Mouse (Mus musculus) granulocyte monocyte progenitor cell, adult 5-6 weeks (primary cell): Measurements from ENCODE around the gene Hnrnpdl. TPM values are rescaled to one million over a fixed set of nuclear protein-coding genes. Genes with fewer than 3 reads are reported as not detected.

Source experiments
- ATAC-seq: replicated peaks from 2 replicates; pipeline ENCODE4 v1.8.0; 2016; ENCODE audit warnings: mild to moderate bottlenecking, moderate TSS enrichment, inconsistent platforms; ENCODE audit not compliant: poor library complexity, severe bottlenecking
- total RNA-seq, 2 experiments: library from RNA; stranded (forward) in 1 of 2; stranded (reverse) in 1 of 2; fragments of 200-712, 200-1000 nt in 1 of 2; fragments of >200 nt in 1 of 2; fragmentation: Nextera tagmentation in 1 of 2; gene quantifications; 2 replicates each; pipeline ENCODE4 v1.2.3; 2014 to 2017

Gene Hnrnpdl
- total RNA-seq, 2 experiments from 2014 or later, result 237 to 423 TPM

- peak; percentile 33; the same call in 1 of the 2 replicates for ATAC-seq
These were observed 32.5 kb downstream of the Hnrnpdl start for GRCm38 (mm10) chr5:100007040-100007375.

- ATAC-seq, result no peak
These were observed 33.0 kb downstream of the Hnrnpdl start for GRCm38 (mm10) chr5:100006324-100007039.

GRCm38 (mm10) chr5:100005896-100006295 lies 33.6 kb downstream of the Hnrnpdl start:
- ATAC-seq, result no peak

DNA sequence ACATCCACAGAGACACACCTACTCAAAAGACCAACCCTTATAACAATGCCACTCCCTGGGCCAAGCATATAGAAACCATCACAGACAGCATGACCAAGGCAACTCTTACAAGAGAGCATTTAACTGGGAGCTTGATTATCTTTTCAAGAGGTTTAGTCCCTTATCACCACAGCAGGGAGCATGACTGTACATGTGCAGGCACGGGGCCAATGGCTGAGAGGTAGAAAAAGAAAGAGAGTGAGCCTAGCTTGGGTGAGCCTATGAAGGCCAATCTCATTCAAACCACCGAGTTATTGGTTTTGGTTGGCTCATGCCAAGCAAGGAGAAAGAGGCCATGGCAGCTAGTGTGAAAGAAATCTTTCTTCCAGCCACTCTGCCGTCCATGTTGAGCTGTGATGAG lies 34.0 kb downstream of the Hnrnpdl start:
- ATAC-seq, result no peak

DNA sequence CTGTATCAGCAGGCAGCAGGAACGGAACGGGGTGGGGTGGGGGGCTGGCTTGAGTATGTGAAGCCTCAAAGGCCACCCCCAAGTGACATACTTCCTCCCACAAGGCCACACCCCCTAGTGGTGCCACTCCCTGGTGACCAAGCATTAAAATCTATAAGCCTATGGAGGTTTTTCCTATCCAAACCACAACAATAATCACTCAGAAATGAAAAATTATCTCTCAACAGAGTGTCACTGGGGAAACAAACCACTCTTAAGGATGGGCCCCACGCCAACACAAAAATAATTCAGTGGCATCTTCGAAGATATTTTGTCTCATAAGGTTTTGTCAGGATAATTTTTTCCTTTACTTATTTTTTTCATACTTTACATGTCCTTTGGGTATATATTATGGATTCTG lies 35.6 kb downstream of the Hnrnpdl start:
- ATAC-seq, result no peak; the same call in 1 of the 2 replicates

DNA sequence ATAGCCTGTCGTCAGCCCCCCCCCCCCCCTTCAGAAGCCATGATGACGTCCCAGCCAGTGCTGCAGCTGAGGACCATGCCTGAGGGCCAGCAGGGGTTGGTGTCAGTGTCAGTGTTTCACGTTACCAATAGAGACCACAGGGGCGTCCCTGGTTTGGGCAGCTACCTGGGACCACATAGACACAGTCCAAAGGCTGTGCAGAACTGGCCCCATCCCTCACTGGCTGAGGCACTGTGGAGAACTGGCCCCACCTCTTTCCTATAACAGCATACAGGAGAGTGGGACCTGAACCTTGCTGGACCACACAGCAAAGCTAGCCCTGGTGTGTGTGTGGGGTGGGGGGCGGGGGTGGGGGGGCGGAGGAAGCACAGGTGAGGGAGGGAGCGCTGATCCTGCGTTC lies 39.0 kb downstream of the Hnrnpdl start:
- ATAC-seq, result no peak

- peak; percentile 82 for ATAC-seq
These were observed 39.4 kb downstream of the Hnrnpdl start for GRCm38 (mm10) chr5:100000048-100000447.

- ATAC-seq, result no peak
These were observed 44.8 kb downstream of the Hnrnpdl start for GRCm38 (mm10) chr5:99994680-99995079.

DNA sequence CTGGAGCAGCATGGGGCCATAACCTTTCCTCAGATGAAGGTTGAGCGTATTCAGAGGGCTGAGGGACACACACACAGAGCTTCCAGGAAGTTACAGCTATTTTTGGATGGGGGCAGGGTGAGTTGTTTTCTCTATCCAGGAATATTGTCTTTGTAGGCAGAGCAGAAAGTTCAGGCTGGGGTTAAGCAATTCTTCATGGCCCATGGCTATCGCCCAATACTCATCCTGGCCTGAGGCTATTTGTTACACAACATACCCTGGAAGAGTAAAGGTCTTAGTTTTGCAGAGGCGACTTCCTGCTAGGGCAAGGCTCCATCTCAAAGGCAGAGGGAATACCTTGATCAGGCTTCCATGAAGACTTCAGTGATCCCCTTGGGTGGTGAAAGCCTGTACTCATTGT lies 45.3 kb downstream of the Hnrnpdl start:
- ATAC-seq, result no peak

Other genes with a start within 250 kb of the Hnrnpdl start
- not detected in 2 replicates for gene Vamp9, start 133.4 kb downstream of the Hnrnpdl start, total RNA-seq (2014; fragmentation: Nextera tagmentation)
- gene Vamp9, start 133.4 kb downstream of the Hnrnpdl start, total RNA-seq (2017), result not detected in 2 replicates
- 367 and 418 TPM in 2 replicates for gene Hnrnpd, start 60.7 kb downstream of the Hnrnpdl start, total RNA-seq (2014; fragmentation: Nextera tagmentation)
- 145 and 149 TPM in 2 replicates for gene Hnrnpd, start 60.7 kb downstream of the Hnrnpdl start, total RNA-seq (2017)
- gene 4930524J08Rik, start 60.6 kb downstream of the Hnrnpdl start, total RNA-seq (2014; fragmentation: Nextera tagmentation), result 3.4 and 3.5 TPM in 2 replicates
- gene 4930524J08Rik, start 60.6 kb downstream of the Hnrnpdl start, total RNA-seq (2017), result not detected in 2 replicates
- 37.1 and 58.1 TPM in 2 replicates for gene Enoph1, start 321 bp upstream of the Hnrnpdl start, total RNA-seq (2014; fragmentation: Nextera tagmentation)
- 41.8 and 51.7 TPM in 2 replicates for gene Enoph1, start 321 bp upstream of the Hnrnpdl start, total RNA-seq (2017)
- not detected in 2 replicates for gene Tmem150c, start 120.1 kb upstream of the Hnrnpdl start, total RNA-seq (2014; fragmentation: Nextera tagmentation)
- not detected in 2 replicates for gene Tmem150c, start 120.1 kb upstream of the Hnrnpdl start, total RNA-seq (2017)